Mouse (Mus musculus): ENCODE measurements at regions not wholly inside any gene's neighbourhood (a gene's known extent, or its start where the extent isn't known, plus 50 kb on each side); places are given as distances from the start of the nearest gene placed in this dataset.
A peak's percentile ranks its signal among the peaks of the same experiment; 100 is the strongest.

- no peak for DNase-seq (ENCODE audit: low spot score in 2 of 2)
Observed at GRCm38 (mm10) chr1:168908684-168909175, 476.7 kb upstream of the Pbx1 start.

- DNase-seq (ENCODE audit: low spot score in 2 of 2), result no peak
Observed at GRCm38 (mm10) chr1:168908192-168908591, 476.1 kb upstream of the Pbx1 start.

- no peak for DNase-seq (ENCODE audit: low spot score in 2 of 2)
Observed at GRCm38 (mm10) chr1:168898483-168898882, 466.4 kb upstream of the Pbx1 start.

GRCm38 (mm10) chr1:168861577-168861976, 429.5 kb upstream of the Pbx1 start:
- no peak for DNase-seq (ENCODE audit: low spot score in 2 of 2)

GRCm38 (mm10) chr1:168823184-168823583, 391.1 kb upstream of the Pbx1 start:
- DNase-seq (ENCODE audit: low spot score in 2 of 2), result no peak

GRCm38 (mm10) chr1:168818381-168818780, 386.3 kb upstream of the Pbx1 start:
- DNase-seq (ENCODE audit: low spot score in 2 of 2), result no peak

GRCm38 (mm10) chr1:168807084-168807483, 375.0 kb upstream of the Pbx1 start:
- no peak for DNase-seq (ENCODE audit: low spot score in 2 of 2)

- no peak for DNase-seq (ENCODE audit: low spot score in 2 of 2)
Observed at GRCm38 (mm10) chr1:168805442-168805841, 373.4 kb upstream of the Pbx1 start.

GRCm38 (mm10) chr1:168801046-168801445, 369.0 kb upstream of the Pbx1 start:
- peak; percentile 24 to 43 for DNase-seq (ENCODE audit: low spot score in 2 of 2)

GRCm38 (mm10) chr1:168786731-168787130, 354.7 kb upstream of the Pbx1 start:
- DNase-seq (ENCODE audit: low spot score in 2 of 2), result no peak

- no peak for DNase-seq (ENCODE audit: low spot score in 2 of 2)
Observed at GRCm38 (mm10) chr1:168783851-168784250, 351.8 kb upstream of the Pbx1 start.

- DNase-seq (ENCODE audit: low spot score in 2 of 2), result no peak
Observed at GRCm38 (mm10) chr1:168764368-168764895, 332.4 kb upstream of the Pbx1 start.

- DNase-seq (ENCODE audit: low spot score in 2 of 2), result no peak
Observed at GRCm38 (mm10) chr1:168761095-168761494, 329.0 kb upstream of the Pbx1 start.

GRCm38 (mm10) chr1:168760239-168760638, 328.2 kb upstream of the Pbx1 start:
- no peak for DNase-seq (ENCODE audit: low spot score in 2 of 2)

- no peak for DNase-seq (ENCODE audit: low spot score in 2 of 2)
Observed at GRCm38 (mm10) chr1:168758835-168759234, 326.8 kb upstream of the Pbx1 start.

- DNase-seq (ENCODE audit: low spot score in 2 of 2), result no peak
Observed at GRCm38 (mm10) chr1:168754196-168754595, 322.1 kb upstream of the Pbx1 start.

- no peak for DNase-seq (ENCODE audit: low spot score in 2 of 2)
Observed at GRCm38 (mm10) chr1:168743435-168743834, 311.4 kb upstream of the Pbx1 start.

GRCm38 (mm10) chr1:168738005-168738404, 305.9 kb upstream of the Pbx1 start:
- DNase-seq (ENCODE audit: low spot score in 2 of 2), result no peak

GRCm38 (mm10) chr1:168737277-168737863, 305.3 kb upstream of the Pbx1 start:
- DNase-seq (ENCODE audit: low spot score in 2 of 2), result no peak

- no peak for DNase-seq (ENCODE audit: low spot score in 2 of 2)
Observed at GRCm38 (mm10) chr1:168733066-168733465, 301.0 kb upstream of the Pbx1 start.

- no peak for DNase-seq (ENCODE audit: low spot score in 2 of 2)
Observed at GRCm38 (mm10) chr1:168709836-168710235, 277.8 kb upstream of the Pbx1 start.

- DNase-seq (ENCODE audit: low spot score in 2 of 2), result peak; percentile 6 to 7
Observed at GRCm38 (mm10) chr1:168709017-168709681, 277.1 kb upstream of the Pbx1 start.

Data from left cerebral cortex, adult 18-20 months (tissue).